Mouse (Mus musculus) spleen, adult 2 months (tissue): ENCODE results near the gene Tsc22d1. TPM values are rescaled to one million over a fixed set of nuclear protein-coding genes. Genes with fewer than 3 reads are reported as not detected.
A peak's percentile ranks its signal among the peaks of the same experiment; 100 is the strongest.

Experiments
- DNase-seq, 2 experiments: peaks; one replicate each; pipeline versions ENCODE4 v3.0.0 to v3.0.0-alpha.2; 2012 to 2021; ENCODE audit warnings: low spot score in 2 of 2, low read depth in 1 of 2
- H3K27ac ChIP-seq: fragments of 200-500 bp; 2 replicates; pipeline ENCODE4 v1.5.1; 2012; ENCODE audit warnings: low read length, inconsistent platforms; ENCODE audit not compliant: insufficient read depth
- H3K27me3 ChIP-seq: fragments of 200-500 bp; 2 replicates; pipeline ENCODE4 v1.6.1; 2012; ENCODE audit warnings: mild to moderate bottlenecking, moderate library complexity, low read length, inconsistent platforms; ENCODE audit not compliant: control insufficient read depth, insufficient read depth
- H3K36me3 ChIP-seq: fragments of 200-500 bp; 2 replicates; pipeline ENCODE4 v1.6.1; 2012; ENCODE audit warnings: mild to moderate bottlenecking, low read length, inconsistent platforms; ENCODE audit not compliant: control insufficient read depth, insufficient read depth
- H3K4me1 ChIP-seq: fragments of 200-500 bp; 2 replicates; pipeline ENCODE4 v1.6.1; 2011; ENCODE audit warnings: inconsistent platforms; ENCODE audit not compliant: control insufficient read depth, insufficient read depth, insufficient read length
- H3K4me3 ChIP-seq: fragments of 200-500 bp; 2 replicates; pipeline ENCODE4 v1.5.1; 2011; ENCODE audit warnings: mild to moderate bottlenecking, inconsistent platforms; ENCODE audit not compliant: insufficient read depth, insufficient read length; ENCODE audit errors: extremely low read depth
- CTCF ChIP-seq: fragments of 200-500 bp; IDR thresholded peaks from 2 replicates; pipeline ENCODE4 v1.5.1; 2011; ENCODE audit warnings: mild to moderate bottlenecking, inconsistent platforms; ENCODE audit not compliant: insufficient read depth, insufficient read length, insufficient replicate concordance; ENCODE audit errors: extremely low read depth
- POLR2A ChIP-seq: fragments of 200-500 bp; IDR thresholded peaks from 2 replicates; pipeline ENCODE4 v1.6.1; 2011; ENCODE audit warnings: low read depth, low read length, inconsistent platforms
- WGBS: fragments of 180-500 bp; shearing (Covaris S2); methylation state at CpG from one replicate; pipeline ENCODE4 v1.1.7; 2018; 5-methylcytosine and 5-hydroxymethylcytosine counted together
- polyA plus RNA-seq: library from polyadenylated mRNA; depleted of rRNA; stranded (reverse); fragments of >200 nt; gene quantifications from 2 replicates; pipeline ENCODE4 v1.2.3, GENCODE M21; 2012

Gene Tsc22d1
- polyA plus RNA-seq, 1 experiment: 82.9 TPM

GRCm38 (mm10) chr14:76504121-76504737 lies 89.5 kb downstream of the Tsc22d1 start:
- peak; percentile 95 for TF ChIP-seq POLR2A
- no peak for TF ChIP-seq CTCF
- Histone ChIP-seq H3K4me1 (peaks cover 5% of the 10 kb centered on the region), H3K4me3 (peak overlapping the region; percentile 62), H3K36me3 (no peaks in the 10 kb centered on the region), H3K27ac (peak overlapping the region; percentile 66), H3K27me3 (no peaks in the 10 kb centered on the region)
- under 1% methylated on average over 51 of the region's 52 CpGs for WGBS
- DNase-seq: peak; percentile 61 to 85

DNA sequence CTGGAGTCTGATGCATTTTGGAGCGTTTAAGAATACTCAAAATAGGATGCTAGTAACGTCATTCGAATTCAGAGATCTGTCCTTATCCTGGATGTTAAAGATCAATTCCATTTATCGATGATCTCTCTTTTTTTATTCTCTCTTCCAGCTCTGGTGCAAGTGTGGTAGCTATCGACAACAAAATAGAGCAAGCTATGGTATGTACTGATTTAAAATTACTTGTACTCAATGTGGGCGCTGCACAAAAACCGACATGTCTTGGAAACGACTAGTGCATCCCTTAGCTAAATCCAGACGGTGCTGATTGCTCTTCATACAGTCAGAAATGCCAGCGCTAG lies 90.3 kb downstream of the Tsc22d1 start:
- WGBS: 2% methylated on average over 10 of the region's 10 CpGs
- peak overlapping the region; percentile 78 for H3K27ac ChIP-seq
- H3K4me3 ChIP-seq: peak overlapping the region; percentile 62
- no peak for DNase-seq
- peaks cover 5% of the 10 kb centered on the region for H3K4me1 ChIP-seq
- TF ChIP-seq CTCF (no peak), POLR2A (no peak)
- H3K27me3 ChIP-seq: no peaks in the 10 kb centered on the region
- no peaks in the 10 kb centered on the region for H3K36me3 ChIP-seq

DNA sequence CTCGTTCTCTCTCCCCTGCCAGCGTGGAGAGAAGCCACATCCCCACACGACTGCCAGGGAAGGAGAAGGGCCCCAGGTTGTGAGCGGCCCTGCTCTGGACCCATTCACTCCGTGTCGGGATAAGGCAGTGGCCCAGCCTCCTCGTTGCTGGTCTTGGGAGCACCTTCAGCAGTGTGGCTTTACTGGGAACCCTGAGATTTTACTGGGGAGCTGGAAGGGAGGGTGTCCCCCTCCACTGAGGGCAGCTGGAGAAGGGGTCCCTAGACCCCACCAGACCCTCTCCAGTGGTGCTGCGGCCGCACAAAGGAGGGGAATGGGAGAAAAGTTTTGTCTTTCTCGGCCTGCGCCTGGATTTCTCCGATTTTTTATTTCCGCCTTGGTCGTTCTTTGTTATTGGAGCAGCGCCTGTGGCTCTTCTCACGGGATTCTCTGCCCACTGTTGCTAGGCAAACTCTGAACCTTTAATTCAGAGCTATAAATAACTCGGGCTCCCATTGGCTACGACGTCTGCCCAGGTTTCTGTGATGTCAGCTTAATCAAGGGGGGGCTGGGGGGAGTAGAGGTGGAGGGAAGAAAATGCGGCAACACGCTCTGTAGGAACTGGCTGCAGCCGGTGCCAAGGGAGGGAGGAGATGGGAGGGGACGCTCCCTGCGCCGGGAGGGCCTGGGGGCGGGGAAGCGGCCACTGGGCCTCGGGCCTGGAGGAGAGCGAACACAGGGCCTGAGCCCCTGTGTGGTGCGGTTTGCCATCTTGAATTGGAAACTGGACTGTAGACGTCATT lies 90.9 kb downstream of the Tsc22d1 start:
- H3K27ac ChIP-seq: peak overlapping the region; percentile 78
- TF ChIP-seq POLR2A: no peak
- TF ChIP-seq CTCF: no peak
- no peaks in the 10 kb centered on the region for H3K36me3 ChIP-seq
- H3K4me1 ChIP-seq: peaks cover 5% of the 10 kb centered on the region
- no peaks in the 10 kb centered on the region for H3K27me3 ChIP-seq
- H3K4me3 ChIP-seq: peak overlapping the region; percentile 62
- peak; percentile 33 to 42 for DNase-seq
- WGBS: 4% methylated on average over 31 of the region's 31 CpGs

DNA sequence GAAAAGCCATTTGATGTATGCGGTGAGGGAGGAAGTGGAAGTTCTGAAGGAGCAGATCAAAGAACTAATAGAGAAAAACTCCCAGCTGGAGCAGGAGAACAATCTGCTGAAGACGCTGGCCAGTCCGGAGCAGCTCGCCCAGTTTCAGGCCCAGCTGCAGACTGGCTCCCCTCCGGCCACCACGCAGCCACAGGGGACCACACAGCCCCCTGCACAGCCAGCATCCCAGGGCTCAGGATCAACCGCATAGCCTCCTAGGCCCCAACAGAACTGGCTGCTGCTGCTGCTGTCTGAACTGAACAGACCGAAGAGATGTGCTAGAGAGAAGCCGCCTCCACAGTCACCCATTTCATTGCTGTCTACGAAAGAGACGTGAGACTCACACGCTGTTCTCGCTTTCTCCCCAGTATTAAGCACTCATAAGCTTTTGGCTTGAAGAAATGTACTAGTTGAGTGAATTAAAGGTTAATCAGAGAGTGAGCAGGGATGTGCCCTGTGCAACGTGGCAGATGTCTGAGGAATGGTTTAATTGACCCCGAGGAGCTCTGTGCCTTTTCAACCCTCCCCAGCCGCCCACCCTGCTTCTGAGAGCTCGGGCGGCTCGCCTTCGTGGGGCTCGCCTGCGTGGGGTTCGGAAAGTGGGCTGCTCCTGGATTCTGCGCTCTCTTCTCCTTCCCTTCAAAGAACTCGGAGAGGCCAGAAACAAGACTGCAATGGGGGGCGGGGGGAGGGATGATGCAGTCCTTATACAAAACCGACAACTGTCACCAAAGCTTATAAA lies 91.9 kb downstream of the Tsc22d1 start:
- peaks cover 5% of the 10 kb centered on the region for H3K4me1 ChIP-seq
- no peak overlapping the region for H3K27ac ChIP-seq
- H3K27me3 ChIP-seq: no peaks in the 10 kb centered on the region
- no peak for TF ChIP-seq POLR2A
- no peak for TF ChIP-seq CTCF
- WGBS: 82% methylated on average over 27 of the region's 27 CpGs
- DNase-seq: no peak
- peak overlapping the region; percentile 62; the same call in 1 of the 2 replicates for H3K4me3 ChIP-seq
- no peaks in the 10 kb centered on the region for H3K36me3 ChIP-seq

GRCm38 (mm10) chr14:76507357-76507756 lies 92.6 kb downstream of the Tsc22d1 start:
- Histone ChIP-seq H3K27ac (no peak overlapping the region), H3K4me3 (no peak overlapping the region), H3K4me1 (peaks cover 5% of the 10 kb centered on the region), H3K36me3 (no peaks in the 10 kb centered on the region), H3K27me3 (no peaks in the 10 kb centered on the region)
- 91% methylated on average over 7 of the region's 7 CpGs for WGBS
- DNase-seq: no peak
- TF ChIP-seq POLR2A (no peak), CTCF (no peak)

- Histone ChIP-seq H3K36me3 (no peaks in the 10 kb centered on the region), H3K27ac (no peak overlapping the region), H3K27me3 (no peaks in the 10 kb centered on the region), H3K4me1 (peaks cover 5% of the 10 kb centered on the region), H3K4me3 (no peak overlapping the region)
- no peak for TF ChIP-seq POLR2A
- DNase-seq: no peak
- WGBS: 81% methylated on average over 9 of the region's 9 CpGs
Measured at GRCm38 (mm10) chr14:76507804-76508500, 93.2 kb downstream of the Tsc22d1 start.
